Mouse (Mus musculus) embryonic fibroblast, embryonic 13.5 days (primary cell): ENCODE data around the gene Syne2.
"Not testable (repeated sequence)": the region's sequence is repeated elsewhere in the genome, so short reads cannot be mapped to it uniquely, and the experiment has no call there.

ENCODE experiments used
- CTCF ChIP-seq: IDR thresholded peaks from 2 replicates; pipeline ENCODE4 v1.5.1; 2011; ENCODE audit warnings: mild to moderate bottlenecking, control low read depth, low read length, moderate library complexity, borderline replicate concordance; ENCODE audit not compliant: insufficient read depth
- POLR2A ChIP-seq: IDR thresholded peaks from 2 replicates; pipeline ENCODE4 v1.6.1; 2011; ENCODE audit warnings: low read depth, mild to moderate bottlenecking, control low read depth, low read length, moderate library complexity

DNA sequence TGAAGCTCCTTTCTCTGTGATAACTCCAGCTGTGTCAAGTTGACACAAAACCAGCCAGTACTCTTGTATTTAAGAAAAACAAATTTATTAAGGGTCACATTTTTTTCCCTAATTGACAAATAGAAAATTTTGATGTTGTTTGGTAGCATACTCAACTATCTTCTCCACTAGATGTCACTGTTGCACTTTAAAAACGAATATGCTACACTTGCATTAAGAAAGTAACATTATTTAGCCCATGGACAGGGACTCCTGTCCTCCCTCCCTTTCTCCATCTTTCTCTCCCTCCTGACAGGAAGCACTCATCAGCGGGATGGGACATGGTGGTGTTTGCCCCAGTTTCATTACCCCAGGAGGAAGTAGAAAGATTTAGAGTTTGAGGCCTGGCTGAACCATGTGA, 31.3 kb upstream of the Syne2 start:
- TF ChIP-seq CTCF, POLR2A: not testable (repeated sequence)
